Mouse (Mus musculus) embryonic facial prominence, embryonic 10.5 days (tissue): ENCODE results near the gene Snd1. TPM values are rescaled to one million over a fixed set of nuclear protein-coding genes. Genes with fewer than 3 reads are reported as not detected.

ENCODE experiments used
- DNase-seq: peaks from one replicate; pipeline ENCODE4 v3.0.0-alpha.2; 2017; ENCODE audit warnings: low spot score
- H3K27ac ChIP-seq: fragments of 300-500 bp; sonication (generic); replicated peaks from 2 replicates; pipeline ENCODE4 v1.5.1; 2016; ENCODE audit warnings: mild to moderate bottlenecking
- H3K27me3 ChIP-seq: fragments of 300-500 bp; sonication (generic); replicated peaks from 2 replicates; pipeline ENCODE4 v1.6.1; 2016; ENCODE audit warnings: low read depth, mild to moderate bottlenecking; ENCODE audit not compliant: poor library complexity, severe bottlenecking
- H3K36me3 ChIP-seq: fragments of 300-500 bp; sonication (generic); replicated peaks from 2 replicates; pipeline ENCODE4 v1.6.1; 2016; ENCODE audit warnings: mild to moderate bottlenecking, moderate library complexity
- H3K4me1 ChIP-seq: fragments of 300-500 bp; sonication (generic); 2 replicates; pipeline ENCODE4 v1.6.1; 2016
- H3K4me3 ChIP-seq: fragments of 300-500 bp; sonication (generic); 2 replicates; pipeline ENCODE4 v1.5.1; 2016; ENCODE audit warnings: mild to moderate bottlenecking, moderate library complexity
- H3K9me3 ChIP-seq: fragments of 300-500 bp; sonication (generic); 2 replicates; pipeline ENCODE4 v1.6.1; 2016; ENCODE audit warnings: mild to moderate bottlenecking
- WGBS: fragments of 180-500 bp; shearing (Covaris S2); methylation state at CpG from one replicate; pipeline ENCODE4 v1.1.7; 2016; 5-methylcytosine and 5-hydroxymethylcytosine counted together
- polyA plus RNA-seq: library from polyadenylated mRNA; unstranded; fragments of >200 nt; fragmentation: Nextera tagmentation; extraction: Ambion mirVana; gene quantifications from 2 replicates; pipeline ENCODE4 v1.2.1, GENCODE M21; 2016

Snd1 gene
- polyA plus RNA-seq, 1 experiment from 2014 or later: 119 TPM

DNA sequence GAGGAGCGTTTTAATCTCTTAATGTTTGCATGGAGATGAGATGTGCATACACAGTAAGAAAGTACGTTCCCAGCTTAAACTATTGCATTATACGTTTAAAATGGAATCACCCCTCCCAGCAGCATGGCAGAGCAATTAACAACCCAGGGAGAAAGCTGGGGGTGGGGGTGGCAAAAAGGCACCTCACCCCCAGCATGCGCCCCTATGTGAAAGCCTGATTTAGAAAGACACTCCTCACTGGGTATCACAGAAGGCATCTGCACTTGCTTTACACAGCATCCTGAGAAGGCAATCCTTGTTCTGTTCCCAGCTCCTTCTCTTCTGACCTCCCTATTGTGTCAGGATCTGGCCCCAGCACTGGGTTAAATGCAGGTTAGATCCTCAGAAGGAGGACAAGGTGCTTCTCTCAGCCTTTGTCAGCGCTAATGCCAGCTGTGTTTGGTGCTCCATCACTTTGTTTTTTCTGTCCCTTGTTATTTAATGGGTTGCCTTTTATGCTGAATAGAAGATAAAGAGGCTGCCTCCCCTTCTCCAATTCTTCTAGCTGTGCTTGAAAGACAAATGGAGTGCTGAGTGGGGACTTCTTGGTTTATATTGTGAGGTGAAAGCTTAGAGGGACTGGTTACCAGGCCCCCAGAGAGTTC, 287.3 kb downstream of the Snd1 start:
- peaks cover 30% of the 10 kb centered on the region for H3K4me1 ChIP-seq
- no peak overlapping the region for H3K27ac ChIP-seq
- H3K36me3 ChIP-seq: no peaks in the 10 kb centered on the region
- no peaks in the 10 kb centered on the region for H3K27me3 ChIP-seq
- no peak overlapping the region for H3K4me3 ChIP-seq
- DNase-seq: no peak
- 29% methylated on average over 5 of the region's 5 CpGs for WGBS
- no peaks in the 10 kb centered on the region for H3K9me3 ChIP-seq

DNA sequence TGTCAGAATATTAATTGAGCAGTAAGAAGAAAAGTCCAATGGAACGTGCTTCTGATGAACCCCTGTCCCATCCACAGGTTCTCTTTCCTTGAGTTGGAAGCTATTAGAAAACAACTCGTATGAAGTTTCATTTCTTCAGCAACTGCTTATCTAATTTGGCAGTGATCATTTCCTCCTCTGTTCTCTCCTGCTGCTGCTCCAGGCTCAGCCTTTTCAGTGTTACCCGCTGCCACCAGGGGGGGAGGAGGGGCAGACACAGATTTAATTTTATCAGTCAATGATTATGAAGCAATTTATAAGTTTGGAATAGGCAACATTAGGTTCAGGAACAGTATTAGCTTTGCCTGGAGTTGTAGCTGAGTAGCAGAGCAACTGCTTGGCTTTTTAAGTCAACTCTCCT, 291.7 kb downstream of the Snd1 start:
- Histone ChIP-seq H3K36me3 (peaks cover 20% of the 10 kb centered on the region), H3K4me3 (no peak overlapping the region), H3K27ac (no peak overlapping the region), H3K27me3 (no peaks in the 10 kb centered on the region), H3K9me3 (no peaks in the 10 kb centered on the region), H3K4me1 (peaks cover 10% of the 10 kb centered on the region)
- no peak for DNase-seq
- WGBS: 83% methylated on average over 3 of the region's 3 CpGs

DNA sequence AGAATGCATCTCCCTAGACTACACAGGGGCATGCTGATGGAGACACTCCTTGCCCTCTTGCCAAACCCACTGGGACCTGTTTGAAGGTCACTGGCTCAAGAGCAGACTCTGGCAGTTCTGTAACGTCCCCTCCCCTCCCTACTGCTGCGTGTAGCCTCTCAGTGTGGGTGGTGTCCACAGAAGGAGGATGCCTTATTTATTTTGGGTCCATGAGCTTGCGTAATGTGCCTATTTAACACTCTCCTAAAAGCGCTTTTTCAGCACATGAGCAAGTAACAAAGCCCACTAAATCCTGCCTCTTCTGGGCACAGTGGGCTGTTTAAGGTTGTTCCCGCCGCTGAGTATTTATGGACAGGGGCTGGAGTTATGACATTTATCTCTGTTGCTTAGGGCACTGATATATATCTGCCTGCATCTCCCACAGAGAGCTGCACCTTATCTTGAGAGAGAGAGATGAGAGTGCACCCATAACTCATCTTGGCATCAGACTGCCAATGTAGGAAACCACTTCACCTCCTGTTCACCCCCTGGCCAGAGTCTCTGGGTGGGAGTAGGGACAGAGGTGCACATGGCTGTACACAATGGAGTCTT, 293.0 kb downstream of the Snd1 start:
- no peak overlapping the region for H3K27ac ChIP-seq
- no peaks in the 10 kb centered on the region for H3K27me3 ChIP-seq
- no peaks in the 10 kb centered on the region for H3K4me1 ChIP-seq
- no peak for DNase-seq
- no peak overlapping the region for H3K4me3 ChIP-seq
- H3K36me3 ChIP-seq: peaks cover 20% of the 10 kb centered on the region
- 92% methylated on average over 6 of the region's 6 CpGs for WGBS
- no peaks in the 10 kb centered on the region for H3K9me3 ChIP-seq

DNA sequence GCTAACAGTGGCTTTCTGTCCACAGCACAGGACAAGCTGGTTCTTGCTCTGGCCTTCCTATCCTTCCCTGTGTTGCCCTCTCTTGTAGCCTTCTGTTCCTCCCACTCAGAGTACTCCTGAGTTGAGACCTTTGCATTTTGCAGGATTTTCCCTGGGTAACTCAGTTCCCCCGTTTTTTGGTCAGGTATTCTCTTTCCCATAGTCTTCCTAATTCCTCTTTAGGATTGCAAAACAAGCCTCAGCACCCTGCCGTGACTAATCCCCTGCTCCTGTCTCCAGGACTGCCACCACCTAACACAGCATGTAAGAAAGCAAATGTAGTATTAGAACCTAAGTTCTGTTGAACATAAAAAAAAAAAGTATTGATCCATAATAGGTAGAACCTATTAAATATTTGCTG, 296.4 kb downstream of the Snd1 start:
- no peak overlapping the region for H3K27ac ChIP-seq
- H3K4me1 ChIP-seq: no peaks in the 10 kb centered on the region
- no peaks in the 10 kb centered on the region for H3K9me3 ChIP-seq
- no peak overlapping the region for H3K4me3 ChIP-seq
- 27% methylated on average over 2 of the region's 2 CpGs for WGBS
- peaks cover 23% of the 10 kb centered on the region for H3K36me3 ChIP-seq
- H3K27me3 ChIP-seq: no peaks in the 10 kb centered on the region
- DNase-seq: no peak

DNA sequence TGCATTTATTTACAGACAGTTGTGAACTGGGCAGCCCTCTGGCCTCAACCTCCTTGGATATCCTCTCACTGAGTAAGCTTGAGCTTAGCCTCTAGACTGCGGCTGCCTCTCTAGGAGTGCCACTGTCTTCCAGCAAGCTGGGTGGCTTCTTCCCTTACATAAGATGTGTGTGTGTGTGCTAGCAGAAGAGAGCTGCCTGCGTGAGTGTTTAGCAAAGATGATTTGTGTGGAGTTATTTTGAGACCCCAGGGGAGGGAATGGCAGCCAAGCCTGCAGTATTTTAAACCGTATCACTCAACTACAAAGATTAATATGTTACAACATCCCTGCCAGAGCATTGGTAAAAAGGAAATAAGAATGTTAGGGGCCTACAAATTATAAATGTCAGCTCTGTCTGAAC, 306.8 kb downstream of the Snd1 start:
- WGBS: 86% methylated on average over 3 of the region's 3 CpGs
- no peak overlapping the region for H3K27ac ChIP-seq
- no peaks in the 10 kb centered on the region for H3K27me3 ChIP-seq
- no peak for DNase-seq
- H3K9me3 ChIP-seq: no peaks in the 10 kb centered on the region
- H3K4me3 ChIP-seq: no peak overlapping the region
- H3K36me3 ChIP-seq: no peaks in the 10 kb centered on the region
- peaks cover 16% of the 10 kb centered on the region for H3K4me1 ChIP-seq

DNA sequence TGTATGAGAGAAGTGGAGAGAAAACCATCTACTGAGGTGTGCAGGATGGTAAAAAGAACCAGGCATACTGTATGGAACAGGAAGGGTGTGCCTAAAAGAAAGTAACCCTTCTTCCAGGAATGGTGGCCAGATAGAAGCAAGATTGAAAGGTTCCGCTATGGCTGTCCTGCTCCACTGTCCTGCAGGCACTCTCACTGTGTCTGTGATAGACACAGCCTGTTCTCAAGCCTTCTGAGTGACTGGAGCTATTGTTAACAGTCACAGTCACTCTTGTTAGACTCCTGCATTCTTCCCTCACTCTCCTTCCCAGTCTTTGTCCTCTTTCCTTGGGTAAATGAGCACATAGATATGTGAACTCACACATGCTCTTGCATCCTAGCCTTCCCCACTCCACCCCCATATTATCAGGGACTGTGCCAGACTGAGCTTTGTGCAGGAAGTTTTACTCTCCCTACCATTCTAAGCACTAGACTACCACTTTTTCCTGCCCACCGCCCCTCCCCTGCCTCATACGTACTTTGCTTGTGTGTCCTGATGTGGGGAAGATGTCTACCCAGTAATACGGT, 308.2 kb downstream of the Snd1 start:
- Histone ChIP-seq H3K36me3 (no peaks in the 10 kb centered on the region), H3K27ac (peak overlapping the region; percentile 35), H3K27me3 (no peaks in the 10 kb centered on the region), H3K9me3 (no peaks in the 10 kb centered on the region), H3K4me3 (no peak overlapping the region), H3K4me1 (peaks cover 16% of the 10 kb centered on the region)
- no peak for DNase-seq
- 64% methylated on average over 4 of the region's 4 CpGs for WGBS

DNA sequence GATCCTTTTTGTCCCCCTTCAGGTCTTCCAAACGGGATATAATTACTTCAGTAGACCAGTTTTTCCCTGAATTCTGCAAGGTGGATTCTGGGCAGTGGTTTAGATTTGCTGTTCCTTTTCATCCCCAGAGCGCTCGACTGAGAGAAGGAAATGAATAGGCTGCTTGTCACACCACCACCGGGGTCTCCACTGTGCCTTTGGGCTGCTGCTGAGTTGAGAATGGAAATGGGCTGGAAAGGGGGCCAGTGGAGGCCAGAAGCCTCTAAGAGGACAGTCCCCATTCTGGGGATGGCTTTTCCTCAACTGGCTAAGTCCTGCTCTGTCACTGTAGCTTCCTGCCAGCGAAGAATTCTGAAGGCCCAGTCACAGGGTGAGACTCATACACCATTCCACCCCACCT, 309.0 kb downstream of the Snd1 start:
- H3K9me3 ChIP-seq: no peaks in the 10 kb centered on the region
- no peak overlapping the region for H3K4me3 ChIP-seq
- H3K27me3 ChIP-seq: no peaks in the 10 kb centered on the region
- WGBS: 49% methylated on average over 5 of the region's 5 CpGs
- DNase-seq: no peak
- H3K4me1 ChIP-seq: peaks cover 16% of the 10 kb centered on the region
- H3K27ac ChIP-seq: peak overlapping the region; percentile 35; the same call in 1 of the 2 replicates
- H3K36me3 ChIP-seq: no peaks in the 10 kb centered on the region

DNA sequence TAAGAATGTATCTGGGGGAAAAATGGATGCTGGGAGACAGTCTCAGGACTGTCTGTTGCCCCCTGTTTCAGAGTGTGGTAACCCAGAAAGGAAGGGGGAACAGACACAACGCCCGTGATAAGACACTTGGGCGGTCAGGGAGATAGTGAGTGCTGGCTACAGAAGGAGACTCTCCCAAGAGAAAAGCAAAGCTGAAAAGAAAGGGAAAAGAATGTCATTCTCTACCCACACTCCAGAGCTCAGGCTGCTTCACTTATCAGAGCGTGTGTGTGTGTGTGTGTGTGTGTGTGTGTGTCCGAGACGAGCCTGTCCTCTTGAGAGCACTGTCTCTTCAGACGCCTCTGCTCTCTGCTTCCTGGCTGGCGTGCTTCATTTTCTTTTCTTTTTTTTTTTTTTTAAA, 310.8 kb downstream of the Snd1 start:
- peaks cover 17% of the 10 kb centered on the region for H3K4me1 ChIP-seq
- DNase-seq: no peak
- 78% methylated on average over 8 of the region's 8 CpGs for WGBS
- no peak overlapping the region for H3K27ac ChIP-seq
- no peaks in the 10 kb centered on the region for H3K36me3 ChIP-seq
- no peaks in the 10 kb centered on the region for H3K27me3 ChIP-seq
- no peaks in the 10 kb centered on the region for H3K9me3 ChIP-seq
- no peak overlapping the region for H3K4me3 ChIP-seq

DNA sequence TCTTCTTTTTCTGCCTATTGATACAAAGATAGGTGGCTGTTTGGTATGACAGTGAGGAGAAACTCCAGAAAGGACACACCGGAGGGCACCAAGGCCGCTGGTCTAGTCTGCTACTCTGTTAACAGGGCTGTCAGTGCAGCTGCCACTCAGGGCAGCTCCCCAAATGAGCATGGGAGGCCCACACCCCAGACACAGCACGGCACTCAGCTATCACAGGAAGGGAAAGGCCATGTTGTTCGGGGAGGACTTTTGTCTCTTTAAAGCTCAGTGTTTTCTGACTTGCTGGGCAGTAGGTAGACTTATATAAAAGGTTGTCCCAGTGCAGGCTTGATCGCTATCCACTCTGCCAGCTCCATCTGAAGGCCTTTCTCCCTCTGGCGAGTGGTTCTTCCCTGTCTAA, 312.2 kb downstream of the Snd1 start:
- H3K9me3 ChIP-seq: no peaks in the 10 kb centered on the region
- no peak overlapping the region for H3K27ac ChIP-seq
- no peaks in the 10 kb centered on the region for H3K36me3 ChIP-seq
- DNase-seq: no peak
- 71% methylated on average over 6 of the region's 6 CpGs for WGBS
- H3K4me3 ChIP-seq: no peak overlapping the region
- no peaks in the 10 kb centered on the region for H3K27me3 ChIP-seq
- peaks cover 21% of the 10 kb centered on the region for H3K4me1 ChIP-seq

DNA sequence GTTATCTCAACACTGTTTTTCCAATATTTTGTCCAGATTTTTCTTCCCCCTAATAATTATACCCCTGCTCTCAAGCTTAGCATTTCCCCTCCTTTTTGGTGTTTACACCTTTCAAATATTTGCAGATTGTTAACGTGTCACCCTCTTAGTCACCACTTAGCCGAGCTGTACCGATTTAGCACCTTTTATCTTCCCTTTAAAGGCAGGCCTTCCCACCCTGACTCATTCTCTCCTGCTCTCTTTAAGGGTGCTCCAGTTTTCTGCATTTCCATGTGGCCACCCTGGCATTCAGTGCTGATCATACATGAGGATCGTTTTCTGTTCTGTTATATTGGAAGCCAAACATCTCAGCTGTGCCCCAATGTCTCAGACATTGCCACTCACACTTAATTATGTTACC, 314.7 kb downstream of the Snd1 start:
- Histone ChIP-seq H3K4me1 (peaks cover 6% of the 10 kb centered on the region), H3K9me3 (no peaks in the 10 kb centered on the region), H3K27ac (no peak overlapping the region), H3K4me3 (no peak overlapping the region), H3K36me3 (no peaks in the 10 kb centered on the region), H3K27me3 (no peaks in the 10 kb centered on the region)
- WGBS: 87% methylated on average over 4 of the region's 4 CpGs
- no peak for DNase-seq

DNA sequence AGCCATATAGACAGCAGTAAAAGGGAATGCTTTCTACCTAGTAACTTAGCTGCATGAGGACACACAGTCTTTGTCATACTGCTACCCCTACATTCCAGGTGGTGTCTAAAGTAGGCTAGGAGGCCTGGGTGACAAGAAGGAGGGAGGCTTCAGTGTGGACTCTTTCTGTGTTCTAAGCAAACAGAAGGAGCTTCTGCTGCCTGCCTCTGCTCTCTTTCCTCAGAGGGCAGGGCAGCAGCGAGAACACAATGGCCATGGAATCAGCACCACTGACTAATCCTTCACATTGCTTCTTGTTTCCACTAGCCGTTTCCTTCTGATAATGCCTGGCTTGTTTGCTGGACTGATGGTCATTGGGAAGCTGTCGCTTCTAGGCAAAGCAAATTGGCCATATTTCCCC, 316.2 kb downstream of the Snd1 start:
- Histone ChIP-seq H3K4me1 (peaks cover 16% of the 10 kb centered on the region), H3K9me3 (no peaks in the 10 kb centered on the region), H3K4me3 (no peak overlapping the region), H3K27ac (no peak overlapping the region), H3K27me3 (no peaks in the 10 kb centered on the region), H3K36me3 (peaks cover 7% of the 10 kb centered on the region)
- 32% methylated on average over 3 of the region's 3 CpGs for WGBS
- DNase-seq: no peak

DNA sequence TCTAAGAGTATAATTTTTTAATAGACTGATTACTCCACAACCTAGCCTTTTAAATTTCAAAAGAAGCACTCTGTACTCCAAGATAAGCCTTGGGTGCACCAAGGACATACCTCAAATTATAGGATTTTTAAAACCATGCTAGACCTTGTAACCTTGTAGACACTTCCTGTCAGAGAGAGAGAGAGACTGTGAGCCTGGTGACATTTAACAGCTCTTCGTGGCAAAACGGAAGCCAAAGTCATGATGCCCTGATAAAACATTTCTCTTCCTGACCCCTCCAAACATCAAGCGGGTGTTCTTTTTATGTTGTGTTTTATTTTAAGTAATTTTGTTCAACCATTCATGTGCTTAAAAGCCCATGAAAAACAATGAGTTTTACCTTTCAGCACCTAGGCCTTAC, 316.9 kb downstream of the Snd1 start:
- WGBS: 90% methylated on average over 3 of the region's 3 CpGs
- H3K27me3 ChIP-seq: no peaks in the 10 kb centered on the region

DNA sequence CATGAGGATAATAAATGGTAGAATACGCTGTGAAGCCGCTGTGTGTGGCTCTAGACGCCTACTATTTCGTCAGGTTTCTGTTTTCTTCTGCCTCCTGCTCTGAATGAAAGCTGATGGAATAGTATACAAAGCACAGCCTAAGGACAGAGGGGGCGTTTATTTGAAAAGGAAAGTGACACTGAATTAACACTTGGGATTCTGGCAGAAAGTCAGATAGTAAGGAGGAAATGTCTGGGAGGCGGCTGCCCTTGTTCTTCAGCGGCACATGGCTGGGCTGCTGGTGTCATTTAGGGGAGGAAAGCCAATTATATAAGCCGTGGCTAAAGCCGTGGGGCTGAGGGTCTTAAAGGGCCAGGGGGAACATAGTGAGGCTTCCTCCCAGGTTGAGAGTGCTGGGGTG, 320.4 kb downstream of the Snd1 start:
- Histone ChIP-seq H3K4me3 (no peak overlapping the region), H3K4me1 (peaks cover 16% of the 10 kb centered on the region), H3K36me3 (peaks cover 22% of the 10 kb centered on the region), H3K9me3 (no peaks in the 10 kb centered on the region), H3K27ac (no peak overlapping the region), H3K27me3 (no peaks in the 10 kb centered on the region)
- 51% methylated on average over 9 of the region's 9 CpGs for WGBS
- no peak for DNase-seq

More for the DNA sequence above, 316.9 kb downstream of the Snd1 start:
- Histone ChIP-seq H3K4me3 (no peak overlapping the region), H3K27ac (no peak overlapping the region), H3K36me3 (peaks cover 13% of the 10 kb centered on the region), H3K4me1 (peaks cover 16% of the 10 kb centered on the region), H3K9me3 (no peaks in the 10 kb centered on the region)
- no peak for DNase-seq
